Mouse (Mus musculus) MN1 (cell line): ENCODE data around the gene Wnt5b.

ENCODE experiments used
- DNase-seq: peaks from one replicate; pipeline ENCODE4 v3.0.0-alpha.2; 2016; ENCODE audit warnings: low spot score

Wnt5b gene

GRCm38 (mm10) chr6:119521931-119522391 is 22.2 kb downstream of the Wnt5b start:
- DNase-seq = no peak

GRCm38 (mm10) chr6:119521482-119521900 is 22.7 kb downstream of the Wnt5b start:
- DNase-seq = no peak

- no peak for DNase-seq
Observed at GRCm38 (mm10) chr6:119520731-119521130, 23.4 kb downstream of the Wnt5b start.

- no peak for DNase-seq
Observed at GRCm38 (mm10) chr6:119514085-119514484, 30.1 kb downstream of the Wnt5b start.

GRCm38 (mm10) chr6:119513452-119513851 is 30.7 kb downstream of the Wnt5b start:
- no peak for DNase-seq

GRCm38 (mm10) chr6:119512701-119513100 is 31.4 kb downstream of the Wnt5b start:
- no peak for DNase-seq

GRCm38 (mm10) chr6:119509437-119510037 is 34.6 kb downstream of the Wnt5b start:
- no peak for DNase-seq

- DNase-seq = no peak
Observed at GRCm38 (mm10) chr6:119508634-119509375, 35.3 kb downstream of the Wnt5b start.

- DNase-seq = no peak
Observed at GRCm38 (mm10) chr6:119508221-119508620, 35.9 kb downstream of the Wnt5b start.

GRCm38 (mm10) chr6:119505525-119506225 is 38.5 kb downstream of the Wnt5b start:
- DNase-seq = no peak

GRCm38 (mm10) chr6:119504756-119505155 is 39.4 kb downstream of the Wnt5b start:
- DNase-seq = no peak

GRCm38 (mm10) chr6:119502031-119502430 is 42.1 kb downstream of the Wnt5b start:
- no peak for DNase-seq

- no peak for DNase-seq
Observed at GRCm38 (mm10) chr6:119500086-119500485, 44.1 kb downstream of the Wnt5b start.

GRCm38 (mm10) chr6:119499271-119499670 is 44.9 kb downstream of the Wnt5b start:
- DNase-seq = peak; percentile 37

- no peak for DNase-seq
Observed at GRCm38 (mm10) chr6:119492630-119493014, 51.5 kb downstream of the Wnt5b start.

- DNase-seq = no peak
Observed at GRCm38 (mm10) chr6:119491997-119492629, 52.0 kb downstream of the Wnt5b start.

- DNase-seq = no peak
Observed at GRCm38 (mm10) chr6:119491006-119491405, 53.1 kb downstream of the Wnt5b start.

- DNase-seq = no peak
Observed at GRCm38 (mm10) chr6:119490549-119490948, 53.6 kb downstream of the Wnt5b start.

GRCm38 (mm10) chr6:119489765-119490164 is 54.4 kb downstream of the Wnt5b start:
- peak; percentile 61 for DNase-seq

GRCm38 (mm10) chr6:119487619-119488018 is 56.5 kb downstream of the Wnt5b start:
- no peak for DNase-seq

GRCm38 (mm10) chr6:119487085-119487458 is 57.1 kb downstream of the Wnt5b start:
- no peak for DNase-seq

GRCm38 (mm10) chr6:119486381-119487084 is 57.6 kb downstream of the Wnt5b start:
- no peak for DNase-seq
